18 mouse cellular contexts compared by ENCODE assay signal in the genomic region with DNA sequence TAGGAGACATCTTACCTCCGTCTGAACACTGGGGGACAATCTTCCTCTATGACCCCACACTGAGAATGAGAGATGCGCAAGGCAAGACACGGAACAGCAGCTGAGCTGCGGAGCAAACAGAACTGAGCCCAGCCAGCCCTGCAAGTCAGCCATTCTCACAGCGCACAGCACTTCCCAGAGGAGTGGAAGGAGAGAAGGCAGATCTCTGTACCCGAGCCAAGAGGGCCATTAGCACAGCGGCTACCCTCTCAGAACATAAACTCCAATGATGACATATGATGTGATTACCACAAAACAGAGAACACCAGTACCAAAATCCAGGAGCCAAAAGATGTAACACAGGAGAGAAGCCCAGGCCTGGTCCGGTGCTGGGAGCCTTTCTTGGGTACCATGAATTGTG.
"Had no signal": no experiment of that assay in that cellular context is flagged by ENCODE, and none has a peak within 500 bp of the region (broad histone marks: within the 10 kb centered on the region; RNA-seq: fewer than 3 reads in every experiment).

No protein-coding gene starts in this region.

- DNase-seq: kidney, adult 11 months; kidney, adult 9 months; kidney, postnatal 36 days; left cerebral cortex, postnatal 4 days; lung, adult 2 months; lung, postnatal 10 days; lung, postnatal 4 days; retina, postnatal 1 day; right cerebral cortex, postnatal 4 days; thymus, adult 2 months; thymus, postnatal 25 days had no signal

- H3K4me2 ChIP-seq: limb, embryonic 13.5 days; neural tube, embryonic 12.5 days; stomach, embryonic 15.5 days had no signal

- H3K9ac ChIP-seq: limb, embryonic 13.5 days; liver, embryonic 14.5 days; neural tube, embryonic 12.5 days; stomach, embryonic 15.5 days had no signal

- H3K4me3 ChIP-seq: limb, embryonic 13.5 days; megakaryocyte, embryonic 14.5 days; myocyte; neural tube, embryonic 12.5 days; stomach, embryonic 15.5 days had no signal

- H3K27me3 ChIP-seq: neural tube, embryonic 12.5 days; stomach, embryonic 15.5 days had no signal

- H3K36me3 ChIP-seq: limb, embryonic 13.5 days; neural tube, embryonic 12.5 days; stomach, embryonic 15.5 days had no signal

- H3K27ac ChIP-seq: kidney, postnatal 0 days; limb, embryonic 13.5 days; liver, embryonic 14.5 days; neural tube, embryonic 12.5 days; stomach, embryonic 15.5 days had no signal

- H3K9me3 ChIP-seq: limb, embryonic 13.5 days; megakaryocyte, embryonic 14.5 days; neural tube, embryonic 12.5 days; stomach, embryonic 15.5 days had no signal
